25 mouse cellular contexts compared by ENCODE assay signal in the genomic region with DNA sequence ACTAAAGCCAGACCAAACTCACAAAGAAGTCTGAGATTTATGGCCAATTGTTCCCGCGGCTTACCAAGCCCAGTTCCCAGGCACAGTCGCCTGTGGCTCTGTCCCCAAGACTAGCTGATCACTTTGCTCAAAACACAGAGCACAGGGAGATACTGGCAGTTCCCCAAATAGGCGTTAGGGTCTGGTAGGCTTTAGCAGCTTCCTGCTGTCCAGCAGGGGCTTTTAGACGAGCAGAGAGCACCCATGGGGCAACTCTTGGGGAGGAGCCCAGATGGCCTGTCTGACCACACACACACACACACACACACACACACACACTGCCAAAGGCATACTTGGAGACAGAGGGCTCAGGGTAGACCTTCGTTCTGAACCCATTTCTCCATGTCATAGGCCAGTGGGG. TPM values are rescaled to one million over a fixed set of nuclear protein-coding genes. Genes with fewer than 3 reads are reported as not detected.
DNase-seq lines count a peak whose midpoint lies in the region; ATAC-seq lines count a peak whose summit lies in the region.
"Had no signal": no experiment of that assay in that cellular context is flagged by ENCODE, and none has a peak within 500 bp of the region (broad histone marks: within the 10 kb centered on the region; RNA-seq: fewer than 3 reads in every experiment).

No protein-coding gene starts in this region.

- no peak overlapping the region for H3K4me3 ChIP-seq in forebrain, embryonic 10.5 days
- H3K4me3 ChIP-seq in forebrain, embryonic 14.5 days (ENCODE audit: low read depth, low read length), result no peak overlapping the region
- no peak overlapping the region for H3K4me3 ChIP-seq in liver, embryonic 15.5 days (replicated peaks)
- no peak overlapping the region for H3K4me3 ChIP-seq in liver, embryonic 11.5 days (ENCODE audit: low read depth, low read length)
- H3K4me3 ChIP-seq in liver, embryonic 16.5 days (ENCODE audit: low read depth, low read length), result no peak overlapping the region
- H3K4me3 ChIP-seq in neural tube, embryonic 15.5 days (replicated peaks), result no peak overlapping the region
- H3K4me3 ChIP-seq: embryonic facial prominence, embryonic 15.5 days; limb, embryonic 13.5 days; myocyte had no signal

- DNase-seq in forebrain, embryonic 10.5 days (ENCODE audit: extremely low spot score, low spot score), result no peak
- no peak for DNase-seq in forebrain, embryonic 14.5 days (ENCODE audit: low spot score)
- DNase-seq in liver, embryonic 11.5 days (ENCODE audit: low spot score), result no peak
- DNase-seq in spleen, postnatal 4 days (ENCODE audit: low spot score in 2 of 2), result no peak
- DNase-seq: adrenal gland, adult 8-10 months; gastrocnemius, postnatal 14 days; heart, adult 11 months; kidney, adult 9 months; kidney, postnatal 36 days; layer of hippocampus, postnatal 36 days; lung, adult 2 months; lung, postnatal 14 days; thymus, postnatal 14 days had no signal

- 78% methylated on average over 6 of the region's 6 CpGs for WGBS in forebrain, embryonic 10.5 days
- WGBS in forebrain, embryonic 14.5 days, result 79% methylated on average over 6 of the region's 6 CpGs
- WGBS in liver, embryonic 15.5 days (ENCODE audit: insufficient replicate concordance), result 60% methylated on average over 6 of the region's 6 CpGs
- WGBS in liver, embryonic 11.5 days, result 68% methylated on average over 6 of the region's 6 CpGs
- WGBS in liver, embryonic 16.5 days (ENCODE audit: insufficient replicate concordance), result 64% methylated on average over 6 of the region's 6 CpGs
- 11% methylated on average over 6 of the region's 6 CpGs for WGBS in neural tube, embryonic 15.5 days

- H3K9me3 ChIP-seq in forebrain, embryonic 10.5 days, result no peaks in the 10 kb centered on the region
- no peaks in the 10 kb centered on the region for H3K9me3 ChIP-seq in forebrain, embryonic 14.5 days (replicated peaks; ENCODE audit: control insufficient read depth, low read length)
- H3K9me3 ChIP-seq in liver, embryonic 15.5 days (replicated peaks), result no peaks in the 10 kb centered on the region
- H3K9me3 ChIP-seq in liver, embryonic 11.5 days (ENCODE audit: control insufficient read depth, low read length), result no peaks in the 10 kb centered on the region
- H3K9me3 ChIP-seq in liver, embryonic 16.5 days (replicated peaks; ENCODE audit: control insufficient read depth, low read length), result no peaks in the 10 kb centered on the region; the same call in 1 of the 2 replicates
- H3K9me3 ChIP-seq in neural tube, embryonic 15.5 days (replicated peaks), result no peaks in the 10 kb centered on the region
- H3K9me3 ChIP-seq: embryonic facial prominence, embryonic 15.5 days; limb, embryonic 13.5 days had no signal

- no peaks in the 10 kb centered on the region for H3K27me3 ChIP-seq in forebrain, embryonic 10.5 days (ENCODE audit: poor library complexity, severe bottlenecking)
- no peaks in the 10 kb centered on the region for H3K27me3 ChIP-seq in forebrain, embryonic 14.5 days (replicated peaks; ENCODE audit: control insufficient read depth, insufficient read depth, low read length)
- H3K27me3 ChIP-seq in liver, embryonic 15.5 days, result no peaks in the 10 kb centered on the region
- H3K27me3 ChIP-seq in liver, embryonic 11.5 days (replicated peaks; ENCODE audit: control insufficient read depth, insufficient read depth, low read length), result no peaks in the 10 kb centered on the region
- H3K27me3 ChIP-seq in liver, embryonic 16.5 days (ENCODE audit: control insufficient read depth, insufficient read depth, low read depth, low read length), result no peaks in the 10 kb centered on the region
- no peaks in the 10 kb centered on the region for H3K27me3 ChIP-seq in neural tube, embryonic 15.5 days (replicated peaks)
- H3K27me3 ChIP-seq: embryonic facial prominence, embryonic 15.5 days; limb, embryonic 13.5 days had no signal

- H3K4me2 ChIP-seq in forebrain, embryonic 14.5 days (ENCODE audit: low read length), result no peak overlapping the region
- H3K4me2 ChIP-seq in liver, embryonic 15.5 days, result no peak overlapping the region
- H3K4me2 ChIP-seq in liver, embryonic 11.5 days, result no peak overlapping the region
- no peak overlapping the region for H3K4me2 ChIP-seq in liver, embryonic 16.5 days (ENCODE audit: low read depth, low read length)
- no peak overlapping the region for H3K4me2 ChIP-seq in neural tube, embryonic 15.5 days
- H3K4me2 ChIP-seq: embryonic facial prominence, embryonic 15.5 days; heart, embryonic 11.5 days; limb, embryonic 13.5 days had no signal

- peaks cover 26% of the 10 kb centered on the region for H3K36me3 ChIP-seq in forebrain, embryonic 10.5 days (replicated peaks)
- peaks cover 18% of the 10 kb centered on the region for H3K36me3 ChIP-seq in forebrain, embryonic 14.5 days (ENCODE audit: control insufficient read depth, insufficient read depth, low read length)
- peaks cover 7% of the 10 kb centered on the region; the same call in 1 of the 2 replicates for H3K36me3 ChIP-seq in liver, embryonic 15.5 days (replicated peaks)
- H3K36me3 ChIP-seq in liver, embryonic 11.5 days (ENCODE audit: control insufficient read depth, insufficient read depth, low read length), result peaks cover 4% of the 10 kb centered on the region; the same call in 1 of the 2 replicates
- H3K36me3 ChIP-seq in liver, embryonic 16.5 days (ENCODE audit: control insufficient read depth, insufficient read depth), result no peaks in the 10 kb centered on the region
- peaks cover 18% of the 10 kb centered on the region for H3K36me3 ChIP-seq in neural tube, embryonic 15.5 days

- no peak for ATAC-seq in forebrain, embryonic 14.5 days
- ATAC-seq in liver, embryonic 15.5 days (ENCODE audit: insufficient read depth), result no peak
- no peak for ATAC-seq in liver, embryonic 11.5 days (replicated peaks; ENCODE audit: low FRiP score)
- no peak for ATAC-seq in liver, embryonic 16.5 days (ENCODE audit: low read depth)
- 0 out of 2 replicates have a peak, but pooled peaks have one; percentile 11 for ATAC-seq in neural tube, embryonic 15.5 days (ENCODE audit: low FRiP score)
- ATAC-seq: forebrain, embryonic 16.5 days; hindbrain, embryonic 16.5 days; intestine, embryonic 16.5 days; midbrain, embryonic 16.5 days had no signal

- H3K27ac ChIP-seq in forebrain, embryonic 10.5 days, result peak overlapping the region; percentile 21; the same call in 1 of the 2 replicates
- no peak overlapping the region for H3K27ac ChIP-seq in forebrain, embryonic 14.5 days (ENCODE audit: low read depth, low read length)
- H3K27ac ChIP-seq in liver, embryonic 15.5 days (replicated peaks), result peak overlapping the region; percentile 89
- no peak overlapping the region for H3K27ac ChIP-seq in liver, embryonic 11.5 days (ENCODE audit: low read depth, low read length)
- H3K27ac ChIP-seq in liver, embryonic 16.5 days (ENCODE audit: low read length), result peak overlapping the region; percentile 25; the same call in 1 of the 2 replicates
- no peak overlapping the region for H3K27ac ChIP-seq in neural tube, embryonic 15.5 days (replicated peaks)
- H3K27ac ChIP-seq: embryonic facial prominence, embryonic 15.5 days; limb, embryonic 13.5 days had no signal

- H3K9ac ChIP-seq in forebrain, embryonic 14.5 days (ENCODE audit: low read length), result no peak overlapping the region
- no peak overlapping the region for H3K9ac ChIP-seq in liver, embryonic 15.5 days
- no peak overlapping the region for H3K9ac ChIP-seq in liver, embryonic 11.5 days (ENCODE audit: low read depth, low read length)
- H3K9ac ChIP-seq in liver, embryonic 16.5 days (ENCODE audit: low read depth, low read length), result no peak overlapping the region
- no peak overlapping the region for H3K9ac ChIP-seq in neural tube, embryonic 15.5 days (replicated peaks)
- H3K9ac ChIP-seq: embryonic facial prominence, embryonic 15.5 days; limb, embryonic 13.5 days had no signal

- peaks cover 1% of the 10 kb centered on the region for H3K4me1 ChIP-seq in forebrain, embryonic 10.5 days
- no peaks in the 10 kb centered on the region for H3K4me1 ChIP-seq in forebrain, embryonic 14.5 days (ENCODE audit: control insufficient read depth, insufficient read depth, low read length)
- peaks cover 54% of the 10 kb centered on the region for H3K4me1 ChIP-seq in liver, embryonic 15.5 days (replicated peaks)
- peaks cover 30% of the 10 kb centered on the region for H3K4me1 ChIP-seq in liver, embryonic 11.5 days (replicated peaks; ENCODE audit: control insufficient read depth, insufficient read depth, low read length)
- H3K4me1 ChIP-seq in liver, embryonic 16.5 days (ENCODE audit: control insufficient read depth, low read depth, low read length), result peaks cover 39% of the 10 kb centered on the region
- H3K4me1 ChIP-seq in neural tube, embryonic 15.5 days, result peaks cover under 1% of the 10 kb centered on the region; the same call in 1 of the 2 replicates
- H3K4me1 ChIP-seq: embryonic facial prominence, embryonic 15.5 days had no signal

RNA-seq across cellular contexts. Expression of a gene that starts 14.7 kb away (rescaled TPM):
- polyA plus RNA-seq in forebrain, embryonic 10.5 days (2016; fragmentation: Nextera tagmentation; extraction: Ambion mirVana), result 0.55 and 1.2 TPM in 2 replicates
- 5.5 and 7.4 TPM in 2 replicates for polyA plus RNA-seq in forebrain, embryonic 14.5 days (2014; fragmentation: Nextera tagmentation; extraction: Ambion mirVana)
- 0.10 and 0.30 TPM in 2 replicates for polyA plus RNA-seq in liver, embryonic 15.5 days (2015; fragmentation: Nextera tagmentation; extraction: Ambion mirVana)
- 0.48 and 0.95 TPM in 2 replicates for polyA plus RNA-seq in liver, embryonic 11.5 days (2014; fragmentation: Nextera tagmentation; extraction: Ambion mirVana)
- 0.09 and 0.37 TPM in 2 replicates for polyA plus RNA-seq in liver, embryonic 16.5 days (2015; fragmentation: Nextera tagmentation; extraction: Ambion mirVana)
- 2.9 and 3.7 TPM in 2 replicates for polyA plus RNA-seq in neural tube, embryonic 15.5 days (2015; fragmentation: Nextera tagmentation; extraction: Ambion mirVana)
- polyA plus RNA-seq: C2C12, myocyte had no signal

RNA-seq across cellular contexts. Expression of a gene that starts 26.7 kb away (rescaled TPM):
- polyA plus RNA-seq in forebrain, embryonic 10.5 days (2016; fragmentation: Nextera tagmentation; extraction: Ambion mirVana), result 57.6 and 59.8 TPM in 2 replicates
- 37.2 and 37.4 TPM in 2 replicates for polyA plus RNA-seq in forebrain, embryonic 14.5 days (2014; fragmentation: Nextera tagmentation; extraction: Ambion mirVana)
- polyA plus RNA-seq in liver, embryonic 15.5 days (2015; fragmentation: Nextera tagmentation; extraction: Ambion mirVana), result 17.0 and 20.1 TPM in 2 replicates
- 38.8 and 39.3 TPM in 2 replicates for polyA plus RNA-seq in liver, embryonic 11.5 days (2014; fragmentation: Nextera tagmentation; extraction: Ambion mirVana)
- polyA plus RNA-seq in liver, embryonic 16.5 days (2015; fragmentation: Nextera tagmentation; extraction: Ambion mirVana), result 15.7 and 16.2 TPM in 2 replicates
- 32.9 and 33.9 TPM in 2 replicates for polyA plus RNA-seq in neural tube, embryonic 15.5 days (2015; fragmentation: Nextera tagmentation; extraction: Ambion mirVana)

Comparison
In these comparisons a context has a peak if more than half of its experiments do, and no peak if none do; other contexts are left out.
1. H3K27ac ChIP-seq: peak in forebrain, embryonic 10.5 days (single experiment), liver, embryonic 15.5 days (single experiment) and liver, embryonic 16.5 days (single experiment); none in forebrain, embryonic 14.5 days (single experiment), liver, embryonic 11.5 days (single experiment) and neural tube, embryonic 15.5 days (single experiment).